Mouse (Mus musculus): ENCODE data around the gene Chrd.
A peak's percentile ranks its signal among the peaks of the same experiment; 100 is the strongest.

DNA sequence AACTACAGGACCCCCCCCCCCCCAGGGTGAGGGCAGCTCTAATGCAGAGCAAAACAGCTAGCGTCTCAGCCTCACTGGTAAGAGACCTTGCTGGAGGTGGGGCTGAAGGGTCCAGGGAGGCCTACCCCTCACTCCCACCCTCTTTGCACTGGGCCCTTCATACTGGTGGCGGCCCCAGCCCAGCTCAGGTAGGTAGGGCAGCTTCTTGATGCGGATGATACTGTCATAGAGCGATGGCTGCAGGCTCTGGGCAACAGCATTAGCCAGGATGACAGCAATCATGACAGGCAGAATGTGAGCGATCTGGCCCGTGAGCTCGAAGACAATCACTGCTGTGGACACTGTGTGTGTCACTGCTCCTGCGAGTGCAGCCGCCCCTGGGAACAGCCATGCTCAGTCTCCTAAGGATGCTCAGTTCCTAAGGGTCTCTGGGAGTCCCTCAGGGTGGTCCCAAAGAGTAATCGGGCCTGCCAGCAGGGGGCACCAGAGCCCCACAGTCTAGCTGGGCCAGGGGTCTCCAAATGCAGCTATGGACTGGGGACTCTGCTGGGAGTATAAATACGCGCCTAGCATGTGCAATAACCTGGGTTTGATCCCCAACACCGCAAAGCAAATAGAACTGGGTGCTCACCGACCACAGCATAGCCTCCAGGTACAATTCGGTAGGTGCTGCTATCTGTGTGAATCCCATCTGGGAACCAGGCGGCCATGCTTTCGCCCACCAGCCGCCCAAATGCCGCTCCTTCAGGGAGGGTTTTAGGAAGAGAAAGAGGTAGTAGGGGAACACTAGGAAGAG is 23.8 kb upstream of the Chrd start:
- TF ChIP-seq CTCF (IDR thresholded peaks at IDR 0.05; ENCODE audit: insufficient read depth, low read depth, low read length): peak; percentile 76
- TF ChIP-seq POLR2A (IDR thresholded peaks at IDR 0.05; ENCODE audit: insufficient read depth, low read depth, low read length): no peak

Measured in olfactory bulb, adult 2 months (tissue).